Mouse (Mus musculus) liver, embryonic 14.5 days (tissue): Measurements from ENCODE around the gene Slc25a44. TPM values are rescaled to one million over a fixed set of nuclear protein-coding genes. Genes with fewer than 3 reads are reported as not detected.
A peak's percentile ranks its signal among the peaks of the same experiment; 100 is the strongest.

Experiments used
- ATAC-seq: fragments of 200-750 bp; cut with Nextera tagmentation; 2 replicates; pipeline ENCODE4 v1.8.0; 2017; ENCODE audit warnings: moderate number of reproducible peaks, mild to moderate bottlenecking, moderate library complexity; ENCODE audit not compliant: insufficient read depth
- DNase-seq, 3 experiments: peaks; one replicate each; pipeline ENCODE4 v3.0.0-alpha.2; 2012 to 2013; ENCODE audit warnings: low read depth in 3 of 3, low spot score in 3 of 3
- H3K27ac ChIP-seq: fragments of 300-500 bp; sonication (generic); 2 replicates; pipeline ENCODE4 v1.5.1; 2014; ENCODE audit warnings: moderate library complexity, mild to moderate bottlenecking, control low read depth, inconsistent platforms
- H3K27me3 ChIP-seq: fragments of 300-500 bp; sonication (generic); 2 replicates; pipeline ENCODE4 v1.6.1; 2014; ENCODE audit warnings: mild to moderate bottlenecking, low read length, moderate library complexity; ENCODE audit not compliant: control insufficient read depth, insufficient read depth
- H3K36me3 ChIP-seq: fragments of 300-500 bp; sonication (generic); replicated peaks from 2 replicates; pipeline ENCODE4 v1.6.1; 2014; ENCODE audit warnings: low read depth; ENCODE audit not compliant: control insufficient read depth, insufficient read depth
- H3K4me1 ChIP-seq, 2 experiments: fragments of 200-500 bp in 1 of 2; fragments of 300-500 bp in 1 of 2; sonication (generic) in 1 of 2; replicated peaks; 2 replicates each; pipeline ENCODE4 v1.6.1; 2012 to 2014; ENCODE audit warnings: antibody characterized with exemption in 1 of 2, inconsistent platforms in 1 of 2, low read length in 1 of 2; ENCODE audit not compliant: control insufficient read depth in 2 of 2, insufficient read depth in 2 of 2
- H3K4me2 ChIP-seq: fragments of 300-500 bp; sonication (generic); 2 replicates; pipeline ENCODE4 v1.6.1; 2014; ENCODE audit warnings: low read depth, mild to moderate bottlenecking, control low read depth, moderate library complexity
- H3K4me3 ChIP-seq, 2 experiments: fragments of 200-500 bp in 1 of 2; fragments of 300-500 bp in 1 of 2; sonication (generic) in 1 of 2; 2 replicates each; pipeline ENCODE4 v1.5.1; 2012 to 2014; ENCODE audit warnings: low read depth in 2 of 2, low read length in 2 of 2, mild to moderate bottlenecking in 2 of 2, control low read depth in 1 of 2, inconsistent platforms in 1 of 2, moderate library complexity in 1 of 2; ENCODE audit not compliant: insufficient read depth in 1 of 2
- H3K9ac ChIP-seq: fragments of 300-500 bp; sonication (generic); replicated peaks from 2 replicates; pipeline ENCODE4 v1.6.1; 2014; ENCODE audit warnings: mild to moderate bottlenecking, control low read depth, moderate library complexity
- H3K9me3 ChIP-seq: fragments of 300-500 bp; sonication (generic); 2 replicates; pipeline ENCODE4 v1.6.1; 2016; ENCODE audit warnings: low read length, mixed read lengths; ENCODE audit not compliant: control insufficient read depth
- CTCF ChIP-seq: IDR thresholded peaks from 2 replicates; pipeline ENCODE4 v1.5.1; 2016; ENCODE audit warnings: antibody characterized with exemption, low read depth, control low read depth
- EP300 ChIP-seq: IDR thresholded peaks from 2 replicates; pipeline ENCODE4 v1.6.1; 2016; ENCODE audit warnings: antibody characterized with exemption, low read depth
- WGBS: fragments of 180-500 bp; shearing (Covaris S2); extraction: QIAGEN DNeasy Blood & Tissue Kit; methylation state at CpG from one replicate; pipeline ENCODE4 v1.1.7; 2014; ENCODE audit not compliant: insufficient replicate concordance; 5-methylcytosine and 5-hydroxymethylcytosine counted together
- polyA plus RNA-seq, 2 experiments: library from polyadenylated mRNA; depleted of rRNA in 1 of 2; stranded (reverse) in 1 of 2; unstranded in 1 of 2; fragments of >200 nt; fragmentation: Nextera tagmentation in 1 of 2; extraction: Ambion mirVana in 1 of 2; gene quantifications; 2 replicates each; pipeline versions ENCODE4 v1.2.1 to v1.2.3; 2012 to 2014

The Slc25a44 gene
- polyA plus RNA-seq, 2 experiments = 8.8 to 9.9 TPM

DNA sequence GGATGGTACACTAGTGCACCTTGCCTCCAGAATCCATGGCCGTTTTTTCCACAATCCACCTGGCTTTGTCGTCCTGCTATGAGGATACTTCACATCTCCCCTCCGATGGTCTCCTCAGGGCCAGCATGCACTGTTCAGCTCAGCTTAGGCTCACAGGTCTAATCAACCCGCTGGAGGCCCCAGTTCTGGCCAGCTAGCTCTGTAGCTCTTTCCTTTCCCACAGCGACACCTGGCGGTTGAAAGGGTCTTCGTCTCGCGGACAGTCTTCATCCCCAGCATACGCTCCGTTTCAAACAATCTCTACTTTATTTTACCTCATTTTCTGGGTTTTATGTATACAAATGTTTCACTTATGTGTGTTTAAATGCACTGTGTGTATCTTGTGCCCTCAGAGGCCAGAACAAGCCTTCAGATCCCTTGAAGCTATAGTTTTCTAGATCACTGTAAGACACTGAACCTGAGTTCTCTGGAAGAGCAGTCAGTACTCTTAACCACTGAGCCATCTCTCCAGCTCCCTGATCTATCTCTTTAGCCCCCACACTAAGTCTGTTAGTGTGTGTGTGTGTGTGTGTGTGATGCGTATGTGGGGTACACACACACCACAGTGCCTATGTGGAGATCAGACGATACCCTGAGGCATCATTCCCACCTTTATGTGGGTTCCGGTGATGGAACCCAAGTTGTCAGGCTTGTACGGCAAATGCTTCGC lies 42.3 kb upstream of the Slc25a44 start:
- Histone ChIP-seq H3K4me1 (peaks cover 0 to 2% of the 10 kb centered on the region in 2 experiments; a peak in 2 of 4 replicates), H3K4me3 (no peak overlapping the region), H3K36me3 (no peaks in the 10 kb centered on the region), H3K9ac (no peak overlapping the region), H3K4me2 (no peak overlapping the region), H3K27ac (no peak overlapping the region), H3K27me3 (no peaks in the 10 kb centered on the region), H3K9me3 (no peaks in the 10 kb centered on the region)
- TF ChIP-seq CTCF = peak; percentile 96
- no peak for TF ChIP-seq EP300
- WGBS = 26% methylated on average over 16 of the region's 16 CpGs
- DNase-seq (peak; percentile 70 to 75 (median 72)), ATAC-seq (peak; percentile 69)

DNA sequence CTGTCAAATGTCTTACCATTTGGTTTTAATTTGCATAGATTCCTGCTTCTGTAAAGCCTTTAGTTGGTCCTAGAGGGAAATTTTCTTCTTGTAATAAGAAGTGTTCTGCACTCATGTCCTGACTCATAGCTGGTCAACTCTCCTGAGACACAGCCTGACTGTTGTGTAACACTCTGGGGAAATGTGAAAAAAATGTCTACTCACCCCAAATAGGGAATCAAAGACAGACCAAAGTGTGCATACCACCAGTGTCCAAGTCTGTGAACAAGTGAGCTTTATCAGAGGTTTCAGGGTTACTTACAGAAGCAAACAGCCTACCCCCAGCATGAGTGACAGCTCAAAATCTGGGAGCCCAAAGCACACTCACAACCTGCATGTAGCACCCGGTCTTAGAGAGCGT lies 40.2 kb upstream of the Slc25a44 start:
- Histone ChIP-seq H3K27me3 (peaks cover 2% of the 10 kb centered on the region; the same call in 1 of the 2 replicates), H3K4me2 (no peak overlapping the region), H3K4me1 (peaks cover 0 to 2% of the 10 kb centered on the region in 2 experiments; a peak in 2 of 4 replicates), H3K4me3 (no peak overlapping the region), H3K9ac (no peak overlapping the region), H3K36me3 (no peaks in the 10 kb centered on the region), H3K27ac (no peak overlapping the region), H3K9me3 (no peaks in the 10 kb centered on the region)
- DNase-seq (no peak), ATAC-seq (no peak)
- no peak for TF ChIP-seq CTCF
- no peak for TF ChIP-seq EP300
- WGBS = 68% methylated on average over 2 of the region's 2 CpGs

GRCm38 (mm10) chr3:88464425-88464824 lies 39.5 kb upstream of the Slc25a44 start:
- Histone ChIP-seq H3K4me3 (no peak overlapping the region), H3K9me3 (no peaks in the 10 kb centered on the region), H3K27ac (no peak overlapping the region), H3K9ac (no peak overlapping the region), H3K4me1 (peaks cover 0 to 2% of the 10 kb centered on the region in 2 experiments; a peak in 2 of 4 replicates), H3K4me2 (no peak overlapping the region), H3K27me3 (peaks cover 6% of the 10 kb centered on the region; the same call in 1 of the 2 replicates), H3K36me3 (no peaks in the 10 kb centered on the region)
- 33% methylated on average over 3 of the region's 3 CpGs for WGBS
- TF ChIP-seq EP300 (no peak), CTCF (no peak)
- DNase-seq (no peak), ATAC-seq (no peak)

DNA sequence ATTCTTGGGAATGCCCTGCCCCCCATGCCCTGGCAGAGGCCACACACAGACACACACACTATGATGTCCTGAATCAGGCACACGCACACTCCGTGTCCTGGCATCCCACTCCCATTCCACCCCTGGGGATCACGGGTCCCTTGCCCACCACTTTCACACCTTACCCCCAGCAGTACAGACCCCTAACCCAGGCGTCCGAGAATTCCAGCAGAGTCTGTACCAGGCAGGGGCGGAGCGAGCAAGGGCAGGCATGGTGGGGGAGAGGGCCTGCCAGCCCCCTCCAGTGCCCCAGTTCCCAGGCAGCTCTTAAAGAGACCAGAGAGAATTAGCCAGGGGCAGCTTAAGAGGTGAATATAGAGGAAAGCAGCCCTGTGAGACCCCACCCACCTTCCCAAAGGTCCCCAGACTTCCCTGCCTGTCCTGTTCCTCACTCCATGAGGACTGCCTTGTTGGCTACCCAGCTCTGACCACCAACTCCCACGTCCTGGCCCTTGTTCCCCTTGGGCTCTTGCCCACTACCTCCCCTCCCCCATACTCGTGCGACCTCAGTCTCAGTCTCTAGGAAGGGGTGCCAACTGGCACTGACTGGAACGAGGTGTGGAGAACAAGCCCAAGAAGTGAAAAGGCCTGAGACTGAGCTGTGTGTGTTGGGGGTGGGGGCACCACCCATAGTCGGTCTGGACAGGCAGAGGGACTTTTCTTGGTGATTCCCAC lies 36.2 kb upstream of the Slc25a44 start, which contains the start of gene Sema4a:
TSS of gene Sema4a (minus strand) at position 200 of the 714 bp plus-strand sequence.
- ATAC-seq (no peak), DNase-seq (no peak)
- Histone ChIP-seq H3K36me3 (no peaks in the 10 kb centered on the region), H3K9ac (no peak within 1 kb of the TSS), H3K4me2 (no peak within 1 kb of the TSS), H3K4me3 (no peak within 1 kb of the TSS), H3K27ac (no peak within 1 kb of the TSS), H3K9me3 (no peaks in the 10 kb centered on the region), H3K27me3 (peaks cover 9% of the 10 kb centered on the region; the same call in 1 of the 2 replicates), H3K4me1 (peaks cover 0 to 4% of the 10 kb centered on the region in 2 experiments; a peak in 1 of 4 replicates)
- TF ChIP-seq EP300 = no peak
- TF ChIP-seq CTCF = no peak
- 45% methylated on average over 12 of the region's 12 CpGs for WGBS

- H3K4me2 ChIP-seq = no peak overlapping the region
- TF ChIP-seq CTCF = no peak
- no peak for TF ChIP-seq EP300
- H3K9ac ChIP-seq = no peak overlapping the region
- no peak for DNase-seq
- no peak for ATAC-seq
- H3K27me3 ChIP-seq = peaks cover 9% of the 10 kb centered on the region; the same call in 1 of the 2 replicates
- WGBS = 34% methylated on average over 5 of the region's 5 CpGs
- H3K27ac ChIP-seq = no peak overlapping the region
- H3K9me3 ChIP-seq = no peaks in the 10 kb centered on the region
- H3K4me3 ChIP-seq = no peak overlapping the region
- H3K4me1 ChIP-seq = peaks cover 0 to 5% of the 10 kb centered on the region in 2 experiments; a peak in 1 of 4 replicates
- H3K36me3 ChIP-seq = no peaks in the 10 kb centered on the region
Measured at GRCm38 (mm10) chr3:88460029-88460428, 35.1 kb upstream of the Slc25a44 start.
